Mouse (Mus musculus) hindbrain, embryonic 14.5 days (tissue): ENCODE results near the gene Brip1. TPM values are rescaled to one million over a fixed set of nuclear protein-coding genes. Genes with fewer than 3 reads are reported as not detected.

ENCODE experiments used
- ATAC-seq: fragments of 200-750 bp; cut with Nextera tagmentation; 2 replicates; pipeline ENCODE4 v1.8.0; 2017; ENCODE audit warnings: moderate number of reproducible peaks, mild to moderate bottlenecking, moderate TSS enrichment, moderate library complexity; ENCODE audit not compliant: low FRiP score
- DNase-seq: peaks from one replicate; pipeline ENCODE4 v3.0.0-alpha.2; 2015; ENCODE audit warnings: low spot score
- H3K27ac ChIP-seq: fragments of 300-500 bp; sonication (generic); 2 replicates; pipeline ENCODE4 v1.5.1; 2014; ENCODE audit warnings: mild to moderate bottlenecking, moderate library complexity
- H3K27me3 ChIP-seq: fragments of 300-500 bp; sonication (generic); 2 replicates; pipeline ENCODE4 v1.6.1; 2014; ENCODE audit warnings: mild to moderate bottlenecking, low read length, mixed read lengths; ENCODE audit not compliant: control insufficient read depth, insufficient read depth
- H3K36me3 ChIP-seq: fragments of 300-500 bp; sonication (generic); replicated peaks from 2 replicates; pipeline ENCODE4 v1.6.1; 2014; ENCODE audit not compliant: control insufficient read depth, insufficient read depth
- H3K4me1 ChIP-seq: fragments of 300-500 bp; sonication (generic); replicated peaks from 2 replicates; pipeline ENCODE4 v1.6.1; 2014; ENCODE audit warnings: antibody characterized with exemption, low read length, mixed read lengths; ENCODE audit not compliant: control insufficient read depth, insufficient read depth
- H3K4me2 ChIP-seq: fragments of 300-500 bp; sonication (generic); replicated peaks from 2 replicates; pipeline ENCODE4 v1.6.1; 2014; ENCODE audit warnings: mild to moderate bottlenecking, moderate library complexity
- H3K4me3 ChIP-seq: fragments of 300-500 bp; sonication (generic); replicated peaks from 2 replicates; pipeline ENCODE4 v1.5.1; 2014; ENCODE audit warnings: mild to moderate bottlenecking, low read length
- H3K9ac ChIP-seq: fragments of 300-500 bp; sonication (generic); 2 replicates; pipeline ENCODE4 v1.6.1; 2014
- H3K9me3 ChIP-seq: fragments of 300-500 bp; sonication (generic); 2 replicates; pipeline ENCODE4 v1.6.1; 2016; ENCODE audit warnings: low read length; ENCODE audit not compliant: control insufficient read depth
- WGBS: fragments of 180-500 bp; shearing (Covaris S2); extraction: QIAGEN DNeasy Blood & Tissue Kit; methylation state at CpG from one replicate; pipeline ENCODE4 v1.1.7; 2014; 5-methylcytosine and 5-hydroxymethylcytosine counted together
- polyA plus RNA-seq: library from polyadenylated mRNA; unstranded; fragments of >200 nt; fragmentation: Nextera tagmentation; extraction: Ambion mirVana; gene quantifications from 2 replicates; pipeline ENCODE4 v1.2.1, GENCODE M21; 2014

The Brip1 gene
- polyA plus RNA-seq, 1 experiment from 2014 or later, result 1.6 TPM

GRCm38 (mm10) chr11:86020033-86020432, 181.0 kb downstream of the Brip1 start:
- H3K36me3 ChIP-seq, result no peaks in the 10 kb centered on the region
- H3K9ac ChIP-seq, result no peak overlapping the region
- H3K4me1 ChIP-seq, result 0 out of 2 replicates have a peak, but pooled peaks cover 6% of the 10 kb centered on the region
- H3K27ac ChIP-seq, result no peak overlapping the region
- WGBS, result 59% methylated on average over 1 of the region's 1 CpGs
- H3K9me3 ChIP-seq, result no peaks in the 10 kb centered on the region
- no peak for DNase-seq
- H3K27me3 ChIP-seq, result no peaks in the 10 kb centered on the region
- no peak overlapping the region for H3K4me3 ChIP-seq
- no peak overlapping the region for H3K4me2 ChIP-seq
- ATAC-seq, result no peak

DNA sequence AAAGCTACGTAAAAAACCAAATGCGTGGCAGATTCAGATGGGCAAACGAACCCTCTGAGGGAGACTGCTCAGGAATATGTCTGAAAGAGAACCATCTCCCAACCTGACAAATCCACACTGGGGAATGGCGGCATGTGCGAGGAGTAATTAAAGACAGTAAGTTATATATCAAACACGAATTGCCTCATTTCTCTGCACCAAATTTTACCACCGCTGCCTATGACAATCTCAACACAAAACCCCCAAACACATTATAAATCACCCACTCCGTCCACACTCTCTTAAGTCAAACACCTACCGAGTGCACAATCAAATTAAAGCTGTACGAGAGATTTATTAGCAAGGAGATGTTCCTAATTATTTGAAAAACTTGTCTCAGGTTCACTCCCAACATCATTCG, 184.8 kb downstream of the Brip1 start:
- Histone ChIP-seq H3K9ac (no peak overlapping the region), H3K9me3 (no peaks in the 10 kb centered on the region), H3K4me2 (0 out of 2 replicates have a peak overlapping the region, but pooled peaks have one; percentile 7), H3K4me1 (0 out of 2 replicates have a peak, but pooled peaks cover 6% of the 10 kb centered on the region), H3K27me3 (no peaks in the 10 kb centered on the region), H3K4me3 (no peak overlapping the region), H3K36me3 (no peaks in the 10 kb centered on the region), H3K27ac (no peak overlapping the region)
- no peak for ATAC-seq
- 68% methylated on average over 11 of the region's 11 CpGs for WGBS
- DNase-seq, result no peak

GRCm38 (mm10) chr11:86013087-86013486, 187.9 kb downstream of the Brip1 start:
- Histone ChIP-seq H3K36me3 (no peaks in the 10 kb centered on the region), H3K4me3 (no peak overlapping the region), H3K9ac (no peak overlapping the region), H3K27ac (no peak overlapping the region), H3K9me3 (no peaks in the 10 kb centered on the region), H3K27me3 (no peaks in the 10 kb centered on the region), H3K4me1 (0 out of 2 replicates have a peak, but pooled peaks cover 6% of the 10 kb centered on the region), H3K4me2 (no peak overlapping the region)
- DNase-seq (no peak), ATAC-seq (no peak)
- 73% methylated on average over 2 of the region's 2 CpGs for WGBS

GRCm38 (mm10) chr11:86010458-86010857, 190.5 kb downstream of the Brip1 start:
- Histone ChIP-seq H3K9ac (no peak overlapping the region), H3K36me3 (no peaks in the 10 kb centered on the region), H3K4me2 (no peak overlapping the region), H3K27ac (no peak overlapping the region), H3K4me1 (no peaks in the 10 kb centered on the region), H3K9me3 (no peaks in the 10 kb centered on the region), H3K4me3 (no peak overlapping the region), H3K27me3 (no peaks in the 10 kb centered on the region)
- DNase-seq (no peak), ATAC-seq (no peak)
- WGBS, result 89% methylated on average over 4 of the region's 4 CpGs

- H3K27me3 ChIP-seq, result no peaks in the 10 kb centered on the region
- ATAC-seq, result no peak
- no peaks in the 10 kb centered on the region for H3K4me1 ChIP-seq
- H3K9ac ChIP-seq, result no peak overlapping the region
- no peak for DNase-seq
- H3K27ac ChIP-seq, result no peak overlapping the region
- 69% methylated on average over 10 of the region's 10 CpGs for WGBS
- H3K36me3 ChIP-seq, result no peaks in the 10 kb centered on the region
- H3K4me2 ChIP-seq, result no peak overlapping the region
- H3K9me3 ChIP-seq, result no peaks in the 10 kb centered on the region
- no peak overlapping the region for H3K4me3 ChIP-seq
Measured at GRCm38 (mm10) chr11:86008211-86008905, 192.6 kb downstream of the Brip1 start.

Other genes with a start within 250 kb of the Brip1 start
- gene Ints2, start 56.4 kb upstream of the Brip1 start, polyA plus RNA-seq, result 17.8 and 22.6 TPM in 2 replicates
- 12.7 and 13.2 TPM in 2 replicates for gene Med13, start 156.4 kb upstream of the Brip1 start, polyA plus RNA-seq